Mouse (Mus musculus) layer of hippocampus, postnatal 10 days (tissue): Measurements from ENCODE around the gene Ccnd3. TPM values are rescaled to one million over a fixed set of nuclear protein-coding genes. Genes with fewer than 3 reads are reported as not detected.
A peak's percentile ranks its signal among the peaks of the same experiment; 100 is the strongest.
"Not testable (repeated sequence)": the region's sequence is repeated elsewhere in the genome, so short reads cannot be mapped to it uniquely, and the experiment has no call there.

Source experiments
- DNase-seq, 2 experiments: peaks; one replicate each; pipeline ENCODE4 v3.0.0; 2021; ENCODE audit warnings: low spot score in 2 of 2
- total RNA-seq, 2 experiments: library from RNA; stranded (reverse); gene quantifications; 2 replicates each; pipeline ENCODE4 v1.2.3; 2021

Gene Ccnd3
- total RNA-seq, 2 experiments from 2014 or later = 34.7 to 39.6 TPM

DNA sequence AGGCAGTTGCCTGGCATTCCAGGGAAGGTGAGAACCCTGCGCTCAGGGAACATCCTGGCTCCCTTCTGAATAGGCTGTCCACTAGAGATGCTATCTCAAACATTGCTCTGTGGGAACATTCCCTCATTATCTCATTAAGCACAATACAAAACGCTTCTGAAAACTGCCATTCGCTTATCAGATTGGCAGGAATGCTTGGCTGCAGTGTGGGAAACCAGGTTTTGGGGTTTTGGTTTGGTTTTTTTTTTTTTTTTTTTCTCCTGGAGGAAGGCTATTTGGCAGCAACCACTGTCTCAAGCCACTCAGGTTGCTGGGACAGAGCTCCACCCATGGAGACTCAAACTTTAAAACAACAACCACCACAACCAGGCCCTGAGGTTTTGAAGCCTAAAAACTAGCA, 25.0 kb upstream of the Ccnd3 start:
- DNase-seq = no peak

GRCm38 (mm10) chr17:47482401-47482800, 22.4 kb upstream of the Ccnd3 start:
- peak; percentile 69 for DNase-seq

GRCm38 (mm10) chr17:47484241-47484921, 20.5 kb upstream of the Ccnd3 start:
- DNase-seq = no peak

DNA sequence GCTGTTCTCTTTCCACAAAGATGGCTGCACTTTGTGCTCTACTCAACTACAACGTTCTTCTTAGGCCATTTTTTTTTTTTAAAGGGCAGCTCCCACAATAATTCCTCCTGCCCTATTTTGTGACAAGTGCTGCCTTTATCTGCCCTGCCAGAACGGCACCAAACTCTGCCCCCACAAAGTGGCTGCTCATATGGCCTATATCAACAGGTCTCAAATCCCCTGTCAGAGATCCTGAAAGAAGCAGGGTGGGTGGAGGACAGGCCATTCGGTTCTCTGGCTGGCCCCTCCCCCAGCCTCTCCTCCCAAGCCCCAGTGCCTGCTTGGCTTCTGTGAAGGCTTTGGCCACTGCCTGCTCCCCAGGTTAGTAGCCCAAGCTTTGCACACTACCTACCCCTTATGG, 19.9 kb upstream of the Ccnd3 start:
- no peak for DNase-seq

DNA sequence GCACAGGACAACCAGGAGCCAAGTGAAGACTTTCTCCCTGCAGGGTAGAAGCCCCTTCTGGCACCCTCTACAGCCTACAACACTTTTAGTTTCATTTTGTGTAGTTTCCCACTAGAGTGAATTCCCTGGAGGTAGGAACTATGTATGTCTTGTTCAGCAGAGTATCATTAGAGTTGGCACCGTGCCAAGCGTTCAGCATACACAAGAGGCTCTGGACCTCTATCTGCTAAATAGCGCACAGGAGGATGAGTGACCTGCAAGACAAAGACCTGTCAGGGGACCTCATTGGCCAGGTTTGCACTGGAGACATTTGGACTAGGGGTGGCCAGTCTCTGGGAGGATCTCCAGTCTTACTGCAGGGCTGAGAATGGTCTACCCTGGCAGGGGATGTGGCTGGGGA, 19.1 kb upstream of the Ccnd3 start:
- DNase-seq = no peak

DNA sequence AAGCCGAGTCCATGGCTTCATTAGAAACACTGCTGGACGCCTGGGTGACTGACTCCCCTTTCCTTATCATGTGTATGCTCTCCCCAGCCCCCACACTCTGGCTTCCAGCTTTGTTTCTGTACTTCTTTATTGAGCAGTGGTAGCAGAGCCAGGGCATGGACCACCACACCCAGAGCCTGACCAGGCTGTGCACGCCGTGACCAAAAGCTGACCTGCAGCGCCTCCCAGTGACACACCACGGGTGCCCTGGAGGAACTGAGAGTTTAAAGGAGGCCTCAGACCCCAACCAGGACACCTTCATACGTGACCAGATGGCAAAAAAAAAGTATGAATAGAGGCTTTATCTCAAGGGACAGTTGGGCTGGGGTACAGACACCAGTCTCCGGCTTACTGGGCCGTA, 14.1 kb upstream of the Ccnd3 start:
- no peak for DNase-seq

GRCm38 (mm10) chr17:47492731-47493130, 12.1 kb upstream of the Ccnd3 start:
- no peak for DNase-seq

- DNase-seq = no peak
These were observed 11.2 kb upstream of the Ccnd3 start for GRCm38 (mm10) chr17:47493653-47494052.

DNA sequence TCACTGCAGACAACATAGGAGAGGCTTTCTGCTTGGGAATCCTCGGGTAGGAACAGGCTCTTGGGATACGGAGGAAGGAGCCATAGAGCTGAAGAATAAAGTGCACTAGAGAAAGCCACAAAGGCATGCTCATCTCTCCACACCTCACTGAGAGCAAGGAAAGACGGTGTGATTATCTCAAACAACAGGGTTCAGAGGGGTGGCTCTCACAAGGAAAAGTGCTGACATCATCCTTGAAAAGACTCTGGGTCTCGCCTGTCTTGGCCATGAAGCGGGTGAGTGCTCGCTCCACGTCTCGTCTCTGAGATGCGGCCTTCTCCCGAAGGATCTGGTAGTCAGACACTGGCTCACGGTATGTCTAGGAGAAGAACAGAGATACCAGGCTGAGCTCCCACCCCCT, 10.7 kb upstream of the Ccnd3 start:
- no peak for DNase-seq

DNA sequence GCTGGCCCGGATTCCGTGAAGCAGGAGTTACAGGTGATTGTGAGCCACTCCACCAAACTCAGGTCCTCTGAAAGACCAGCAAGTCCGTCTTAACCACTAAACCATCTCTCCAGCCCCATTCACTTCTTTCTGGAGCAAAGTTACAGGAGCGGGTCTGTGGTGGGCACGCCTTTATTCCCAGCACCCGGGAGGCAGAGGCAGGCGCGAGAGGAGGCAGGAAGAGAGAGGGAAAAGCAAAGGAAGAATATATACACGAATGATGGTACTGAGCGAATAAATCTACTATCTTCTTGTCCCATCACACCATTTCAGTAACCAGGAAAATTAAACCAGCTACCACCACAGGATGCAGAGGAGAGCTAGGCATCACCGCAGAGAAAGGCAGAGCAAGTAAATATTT, 3.3 kb upstream of the Ccnd3 start:
- no peak for DNase-seq

DNA sequence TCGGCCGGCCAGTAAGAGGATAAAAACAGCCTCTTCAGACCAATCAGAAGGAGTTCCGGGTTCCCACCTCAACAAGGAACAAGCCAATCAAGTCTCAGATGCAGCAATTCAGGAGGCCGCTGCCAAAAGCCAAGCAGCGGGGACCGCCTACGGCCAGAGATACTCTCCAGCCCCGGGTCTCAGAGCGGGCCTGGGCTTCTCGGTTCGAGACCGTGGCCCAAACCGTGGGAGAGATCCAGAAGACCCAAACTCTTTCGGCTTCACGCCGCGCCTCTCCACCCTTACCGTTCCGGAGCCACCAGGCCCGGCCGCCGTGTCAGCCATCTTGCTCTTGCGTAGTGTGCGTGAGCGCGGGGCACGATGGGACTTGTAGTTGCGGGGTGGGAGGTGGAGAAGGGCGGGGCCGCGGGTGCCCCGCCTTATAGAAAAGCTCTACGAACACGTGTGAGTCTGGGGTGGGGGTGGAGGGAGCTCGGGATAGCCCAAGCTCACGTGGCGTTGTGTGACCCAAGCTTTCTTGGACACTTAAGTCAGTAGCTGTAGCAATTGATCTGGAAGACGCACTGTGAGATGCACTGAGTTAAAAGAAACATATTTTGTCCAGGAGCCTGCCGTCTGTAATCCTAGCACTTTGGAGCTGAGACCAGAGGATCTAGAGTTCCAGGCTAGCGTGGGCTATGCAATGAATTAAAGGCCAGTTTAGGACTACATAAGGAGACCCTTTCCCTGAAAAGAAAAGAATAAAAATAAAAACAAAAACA, 2.7 kb upstream of the Ccnd3 start, which contains the start of gene Taf8:
Gene Taf8, minus strand, starts transcription at position 347 of the 761 bp plus-strand sequence.
- peak; percentile 93 to 94 for DNase-seq

GRCm38 (mm10) chr17:47502707-47503045, 2.2 kb upstream of the Ccnd3 start:
- not testable (repeated sequence) for DNase-seq

GRCm38 (mm10) chr17:47503689-47504088, 1.2 kb upstream of the Ccnd3 start:
- DNase-seq = no peak

DNA sequence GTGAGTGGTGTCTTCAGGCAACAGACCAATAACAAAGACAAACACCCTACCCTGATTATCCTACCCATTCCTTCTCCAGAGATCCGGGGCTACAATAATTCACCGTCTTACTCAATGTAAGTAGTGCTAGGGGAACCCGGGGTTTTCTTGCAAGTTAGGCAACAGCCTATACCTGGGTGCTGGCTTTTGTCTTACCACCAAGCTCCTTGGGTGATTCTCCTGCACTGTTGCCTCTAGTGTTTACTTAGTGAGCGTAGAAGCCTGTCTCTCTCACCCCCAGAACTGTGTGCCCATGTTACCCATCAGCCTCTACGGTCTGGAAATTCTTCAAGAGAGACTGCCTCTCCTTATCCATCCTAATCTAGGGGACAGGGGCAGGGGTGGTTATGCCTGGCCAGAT, 623 bp upstream of the Ccnd3 start:
- no peak for DNase-seq

- DNase-seq = no peak
These were observed 715 bp downstream of the Ccnd3 start for GRCm38 (mm10) chr17:47505566-47505965.

GRCm38 (mm10) chr17:47506042-47506441, 1.2 kb downstream of the Ccnd3 start:
- no peak for DNase-seq

DNA sequence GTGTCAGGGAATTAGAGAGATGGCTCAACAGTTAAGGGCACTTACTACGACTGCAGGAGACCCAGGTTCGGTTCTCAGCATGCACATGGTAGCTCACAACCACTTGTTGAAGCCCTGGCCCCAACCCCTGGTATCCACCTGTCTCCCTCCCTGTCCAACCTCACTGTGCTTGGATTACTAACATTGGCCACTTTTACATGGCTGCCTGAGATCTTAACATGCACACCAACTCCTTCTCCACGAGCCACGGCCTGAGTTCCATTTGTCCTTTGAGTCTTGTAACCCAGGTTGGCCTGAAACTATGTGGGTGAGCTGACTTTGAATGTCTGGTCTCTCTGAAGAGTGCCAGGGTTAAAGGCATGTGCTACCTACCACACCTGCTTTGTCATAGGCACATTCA, 1.8 kb downstream of the Ccnd3 start:
- DNase-seq = no peak

DNA sequence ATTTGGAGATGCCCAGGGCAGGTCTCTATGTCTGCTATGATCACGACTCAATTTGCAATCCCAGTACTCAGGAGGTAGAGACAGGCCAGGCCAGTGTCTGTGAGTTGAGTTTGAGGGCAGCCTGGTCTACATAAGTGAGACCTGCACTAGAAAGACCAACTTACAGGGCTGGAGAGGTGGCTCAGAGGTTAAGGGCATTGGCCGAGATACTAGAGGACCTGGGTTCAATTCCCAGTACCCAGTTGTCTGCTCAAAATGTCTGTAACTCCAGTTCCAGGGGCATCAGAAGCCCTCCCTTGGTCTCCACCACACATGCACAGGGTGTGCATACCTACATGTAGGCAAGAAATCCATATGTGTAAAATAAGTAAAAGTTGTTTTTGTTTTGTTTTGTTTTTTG, 2.7 kb downstream of the Ccnd3 start:
- no peak for DNase-seq

GRCm38 (mm10) chr17:47508012-47508608, 3.3 kb downstream of the Ccnd3 start:
- peak; percentile 74 to 78 for DNase-seq

GRCm38 (mm10) chr17:47509031-47509705, 4.3 kb downstream of the Ccnd3 start:
- DNase-seq = no peak

GRCm38 (mm10) chr17:47511111-47512020, 6.5 kb downstream of the Ccnd3 start:
- peak; percentile 98 to 99 for DNase-seq
